Mouse (Mus musculus) CH12.LX (cell line): ENCODE results near the gene Adgrg5. TPM values are rescaled to one million over a fixed set of nuclear protein-coding genes. Genes with fewer than 3 reads are reported as not detected.

ENCODE experiments used
- DNase-seq: peaks from one replicate; pipeline ENCODE4 v3.0.0-alpha.2; 2013; ENCODE audit errors: extremely low read depth
- H3K27ac ChIP-seq: 2 replicates; pipeline ENCODE4 v1.5.1; 2012; ENCODE audit warnings: low read depth, mild to moderate bottlenecking, control low read depth, moderate library complexity; ENCODE audit not compliant: insufficient read depth
- H3K27me3 ChIP-seq: replicated peaks from 2 replicates; pipeline ENCODE3; 2012; ENCODE audit warnings: inconsistent platforms
- H3K36me3 ChIP-seq, 2 experiments: replicated peaks in 1 of 2; 2 replicates each; pipeline versions ENCODE3 to v1.6.1; 2012; ENCODE audit warnings: inconsistent platforms in 1 of 2, low read length in 1 of 2, mild to moderate bottlenecking in 1 of 2, mixed read lengths in 1 of 2, moderate library complexity in 1 of 2; ENCODE audit not compliant: control insufficient read depth in 1 of 2, insufficient read depth in 1 of 2
- H3K4me1 ChIP-seq, 2 experiments: 2 replicates each; pipeline ENCODE4 v1.6.1; 2012; ENCODE audit warnings: inconsistent platforms in 1 of 2, moderate library complexity in 1 of 2; ENCODE audit not compliant: insufficient read depth in 2 of 2, control insufficient read depth in 1 of 2
- H3K4me2 ChIP-seq: 2 replicates; pipeline ENCODE4 v1.6.1; 2012; ENCODE audit warnings: low read depth, mild to moderate bottlenecking, control low read depth; ENCODE audit not compliant: poor library complexity, insufficient read depth, severe bottlenecking
- H3K4me3 ChIP-seq, 3 experiments: fragments of 150-350 bp in 1 of 3; sonication (generic) in 1 of 3; replicated peaks in 1 of 3; 2 replicates each; pipeline versions ENCODE3 to v1.5.1; 2011 to 2012; ENCODE audit warnings: low read depth in 2 of 3, low read length in 2 of 3, mild to moderate bottlenecking in 2 of 3, moderate library complexity in 2 of 3, control low read depth in 1 of 3, improper control_type of control experiment in 1 of 3, inconsistent platforms in 1 of 3, mixed read lengths in 1 of 3; ENCODE audit not compliant: poor library complexity in 1 of 3
- H3K79me2 ChIP-seq: replicated peaks from 2 replicates; pipeline ENCODE4 v1.6.1; 2012; ENCODE audit warnings: mild to moderate bottlenecking, moderate library complexity; ENCODE audit not compliant: control insufficient read depth, poor library complexity, insufficient read depth, severe bottlenecking; ENCODE audit errors: extremely low read depth
- H3K9ac ChIP-seq: 2 replicates; pipeline ENCODE4 v1.6.1; 2012; ENCODE audit warnings: low read depth, mild to moderate bottlenecking, control low read depth, moderate library complexity; ENCODE audit not compliant: insufficient read depth
- H3K9me3 ChIP-seq: replicated peaks from 2 replicates; pipeline ENCODE3; 2012; ENCODE audit warnings: low read length, inconsistent platforms, mixed read lengths
- CHD1 ChIP-seq: IDR thresholded peaks from 2 replicates; pipeline ENCODE4 v1.6.1; 2012; ENCODE audit warnings: low read depth, low read length, improper control_type of control experiment, inconsistent platforms
- ELF1 ChIP-seq: IDR thresholded peaks from 2 replicates; pipeline ENCODE4 v1.6.1; 2014; ENCODE audit warnings: low read depth, mild to moderate bottlenecking, inconsistent platforms, low read length, improper control_type of control experiment
- ETS1 ChIP-seq: conservative IDR thresholded peaks from 2 replicates; pipeline ENCODE4 v1.6.1; 2012; ENCODE audit warnings: low read depth, mild to moderate bottlenecking, inconsistent platforms, low read length, improper control_type of control experiment, moderate library complexity
- GABPA ChIP-seq: IDR thresholded peaks from 2 replicates; pipeline ENCODE4 v1.6.1; 2012; ENCODE audit warnings: low read depth, low read length, improper control_type of control experiment, inconsistent platforms; ENCODE audit not compliant: insufficient replicate concordance
- HCFC1 ChIP-seq: IDR thresholded peaks from 2 replicates; pipeline ENCODE4 v1.6.1; 2012; ENCODE audit warnings: low read depth, mild to moderate bottlenecking, inconsistent platforms, low read length, improper control_type of control experiment
- IRF4 ChIP-seq: IDR thresholded peaks from 2 replicates; pipeline ENCODE4 v1.6.1; 2014; ENCODE audit warnings: low read depth, mild to moderate bottlenecking, inconsistent platforms, low read length, improper control_type of control experiment
- JUND ChIP-seq: conservative IDR thresholded peaks from 2 replicates; pipeline ENCODE4 v1.6.1; 2011; ENCODE audit warnings: low read depth, low read length, improper control_type of control experiment
- KAT2A ChIP-seq: IDR thresholded peaks from 2 replicates; pipeline ENCODE4 v1.6.1; 2012; ENCODE audit warnings: low read length, improper control_type of control experiment, inconsistent platforms; ENCODE audit not compliant: insufficient replicate concordance
- MAFK ChIP-seq: IDR thresholded peaks from 2 replicates; pipeline ENCODE4 v1.6.1; 2011; ENCODE audit warnings: low read length, improper control_type of control experiment; ENCODE audit not compliant: insufficient replicate concordance
- MAX ChIP-seq: IDR thresholded peaks from 2 replicates; pipeline ENCODE4 v1.6.1; 2011; ENCODE audit warnings: low read length, improper control_type of control experiment
- MAZ ChIP-seq: IDR thresholded peaks from 2 replicates; pipeline ENCODE4 v1.6.1; 2012; ENCODE audit warnings: low read depth, mild to moderate bottlenecking, inconsistent platforms, low read length, improper control_type of control experiment, moderate library complexity
- MEF2A ChIP-seq: IDR thresholded peaks from 2 replicates; pipeline ENCODE4 v1.6.1; 2014; ENCODE audit warnings: low read depth, mild to moderate bottlenecking, inconsistent platforms, low read length, improper control_type of control experiment, borderline replicate concordance
- MYC ChIP-seq: IDR thresholded peaks from 2 replicates; pipeline ENCODE4 v1.6.1; 2011; ENCODE audit warnings: low read depth, mild to moderate bottlenecking, improper control_type of control experiment, low read length
- POLR2A ChIP-seq: IDR thresholded peaks from 2 replicates; pipeline ENCODE4 v1.6.1; 2011; ENCODE audit warnings: low read depth, mild to moderate bottlenecking, improper control_type of control experiment, low read length
- POLR2AphosphoS2 ChIP-seq: IDR thresholded peaks from 2 replicates; pipeline ENCODE4 v1.6.1; 2011; ENCODE audit warnings: low read depth, low read length, improper control_type of control experiment
- RCOR1 ChIP-seq: conservative IDR thresholded peaks from 2 replicates; pipeline ENCODE4 v1.6.1; 2012; ENCODE audit warnings: low read depth, mild to moderate bottlenecking, inconsistent platforms, low read length, improper control_type of control experiment
- SMC3 ChIP-seq: IDR thresholded peaks from 2 replicates; pipeline ENCODE4 v1.6.1; 2011; ENCODE audit warnings: low read depth, low read length, improper control_type of control experiment
- USF2 ChIP-seq: conservative IDR thresholded peaks from 2 replicates; pipeline ENCODE4 v1.6.1; 2011; ENCODE audit warnings: low read depth, low read length, improper control_type of control experiment
- dilution Hi-C: fragments of 300-500 bp; cut with MboI; formaldehyde crosslinking; loops from 2 replicates; pipeline ENCODE4 v1.14.3; 2020; ENCODE audit warnings: low sequenced_read_pairs; ENCODE audit not compliant: extremely low pct_unique_long_range_greater_than_20kb, extremely low pct_ligation_motif_present
- in situ Hi-C: fragments of 300-500 bp; cut with MboI; formaldehyde crosslinking; loops from 3 replicates; pipeline ENCODE4 v1.14.3; 2019; ENCODE audit warnings: low sequenced_read_pairs, low pct_ligation_motif_present, low pct_unique_long_range_greater_than_20kb, mixed read lengths
- polyA plus RNA-seq: library from polyadenylated mRNA; unstranded; fragments of >175 nt; gene quantifications from 2 replicates; pipeline ENCODE4 v1.2.1, GENCODE M21; 2012; ENCODE audit warnings: low read depth; ENCODE audit not compliant: insufficient read length
- total RNA-seq, 2 experiments: library from RNA; depleted of rRNA; stranded (reverse); fragments of 300-350 nt in 1 of 2; fragments of >200 nt in 1 of 2; gene quantifications; 2 replicates each; pipeline ENCODE4 v1.2.3; 2012 to 2014

Gene Adgrg5
- total and polyA plus RNA-seq, 3 experiments, result 0.81 to 10.0 (median 6.9) TPM

DNA sequence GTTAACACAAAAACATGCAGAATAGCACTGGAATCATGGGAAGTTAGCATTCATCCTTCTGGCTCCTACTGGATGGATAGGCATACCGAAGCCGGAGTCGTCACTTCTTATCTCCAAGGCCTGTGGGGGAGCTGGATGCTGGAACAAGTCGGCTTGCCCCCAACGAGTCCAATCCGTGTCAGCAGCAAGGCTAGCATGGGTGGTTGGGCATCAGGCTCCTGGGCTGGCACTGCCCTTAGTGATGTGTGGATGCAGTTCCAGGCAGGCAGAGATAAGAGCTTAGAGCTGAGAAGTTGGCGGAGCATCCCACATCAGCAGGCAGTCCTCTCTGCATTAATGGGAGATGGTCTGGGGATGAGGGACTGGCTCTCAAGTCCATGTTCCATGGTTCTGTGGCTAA, 64.1 kb downstream of the Adgrg5 start:
- no peak overlapping the region for H3K9ac ChIP-seq
- TF ChIP-seq JUND (no peak), IRF4 (no peak)
- TF ChIP-seq, all 38 proteins: peak for 0
- H3K79me2 ChIP-seq, result no peaks in the 10 kb centered on the region
- H3K27ac ChIP-seq, result no peak overlapping the region
- no peak for DNase-seq
- no peaks in the 10 kb centered on the region for H3K9me3 ChIP-seq
- in situ Hi-C loops, result no loop called here
- H3K4me2 ChIP-seq, result no peak overlapping the region
- dilution Hi-C loops, result no loop called here
- H3K36me3 ChIP-seq, result no peaks in the 10 kb centered on the region
- peaks cover 7 to 60% of the 10 kb centered on the region in 2 experiments for H3K4me1 ChIP-seq
- H3K27me3 ChIP-seq, result peaks cover 38% of the 10 kb centered on the region
- no peak overlapping the region for H3K4me3 ChIP-seq

DNA sequence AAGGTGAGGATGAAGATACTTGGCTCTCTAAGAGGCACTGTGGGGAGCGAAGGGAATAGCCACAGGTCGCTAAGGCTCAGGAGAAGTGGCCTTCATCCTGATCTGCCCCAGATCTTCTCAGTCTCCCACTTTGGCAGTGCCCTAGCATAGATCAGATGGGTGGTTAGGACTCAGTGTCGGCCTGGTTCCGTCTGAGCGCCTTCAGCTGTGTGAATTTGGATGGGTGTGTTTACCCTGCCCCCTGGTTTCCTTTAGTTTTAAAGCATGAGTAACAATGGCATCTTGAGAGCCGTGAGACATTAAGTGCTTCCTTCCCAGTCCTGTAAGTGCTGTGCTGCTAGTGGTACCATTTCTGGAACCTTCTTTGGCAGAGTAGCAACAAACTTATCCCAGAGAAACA, 65.1 kb downstream of the Adgrg5 start:
- H3K4me1 ChIP-seq, result peaks cover 7 to 52% of the 10 kb centered on the region in 2 experiments
- in situ Hi-C loops (no loop called here), dilution Hi-C loops (no loop called here)
- H3K36me3 ChIP-seq, result no peaks in the 10 kb centered on the region
- no peak overlapping the region for H3K27ac ChIP-seq
- H3K27me3 ChIP-seq, result peaks cover 45% of the 10 kb centered on the region
- H3K9me3 ChIP-seq, result no peaks in the 10 kb centered on the region
- H3K4me3 ChIP-seq, result no peak overlapping the region
- TF ChIP-seq ELF1, result no peak
- no peak for TF ChIP-seq POLR2AphosphoS2
- no peak for TF ChIP-seq SMC3
- TF ChIP-seq USF2, result no peak
- no peak for TF ChIP-seq MAX
- TF ChIP-seq CHD1, result no peak
- no peak for TF ChIP-seq KAT2A
- TF ChIP-seq MAZ, result no peak
- no peak for TF ChIP-seq GABPA
- DNase-seq, result no peak
- H3K79me2 ChIP-seq, result no peaks in the 10 kb centered on the region
- no peak overlapping the region for H3K9ac ChIP-seq
- H3K4me2 ChIP-seq, result no peak overlapping the region

DNA sequence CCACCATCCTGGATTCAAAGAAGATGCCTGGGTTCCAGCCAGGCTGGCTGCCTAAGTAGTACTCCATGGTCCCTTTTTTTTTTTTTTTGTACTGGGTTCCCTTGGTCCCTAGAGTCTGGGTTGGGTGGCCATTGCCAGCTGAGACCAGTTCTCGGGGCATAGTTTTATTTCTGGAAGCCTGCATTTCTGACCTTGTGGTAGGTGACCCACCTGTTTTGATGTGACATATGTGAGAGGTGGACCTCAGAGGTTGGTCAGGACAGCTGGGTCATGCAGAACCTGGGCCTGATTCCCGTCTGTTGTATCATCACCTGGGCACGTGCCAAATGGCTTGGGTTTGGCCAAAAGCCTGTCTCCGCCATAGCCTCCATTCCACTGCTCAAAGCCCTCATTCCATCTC, 66.2 kb downstream of the Adgrg5 start:
- Histone ChIP-seq H3K9me3 (no peaks in the 10 kb centered on the region), H3K9ac (no peak overlapping the region), H3K27ac (no peak overlapping the region), H3K4me2 (no peak overlapping the region), H3K36me3 (no peaks in the 10 kb centered on the region), H3K4me1 (peaks cover 3 to 41% of the 10 kb centered on the region in 2 experiments; a peak in 3 of 4 replicates), H3K27me3 (peaks cover 55% of the 10 kb centered on the region), H3K79me2 (no peaks in the 10 kb centered on the region), H3K4me3 (no peak overlapping the region)
- TF ChIP-seq POLR2A, result no peak
- TF ChIP-seq MYC, result no peak
- no peak for TF ChIP-seq HCFC1
- no peak for TF ChIP-seq MAFK
- TF ChIP-seq RCOR1, result no peak
- no peak for TF ChIP-seq MEF2A
- no peak for TF ChIP-seq ETS1
- in situ Hi-C loops, result no loop called here
- dilution Hi-C loops, result no loop called here
- no peak for DNase-seq
